Mouse (Mus musculus): Measurements from ENCODE around the gene Rfx3.

Gene Rfx3

GRCm38 (mm10) chr19:28010471-28011395 is at the start of gene Rfx3:
Gene Rfx3, minus strand, starts transcription at chr19:28011166.
- DNase-seq (ENCODE audit: low spot score): no peak

GRCm38 (mm10) chr19:28052058-28052457 is 41.1 kb upstream of the Rfx3 start:
- DNase-seq (ENCODE audit: low spot score): no peak

DNA sequence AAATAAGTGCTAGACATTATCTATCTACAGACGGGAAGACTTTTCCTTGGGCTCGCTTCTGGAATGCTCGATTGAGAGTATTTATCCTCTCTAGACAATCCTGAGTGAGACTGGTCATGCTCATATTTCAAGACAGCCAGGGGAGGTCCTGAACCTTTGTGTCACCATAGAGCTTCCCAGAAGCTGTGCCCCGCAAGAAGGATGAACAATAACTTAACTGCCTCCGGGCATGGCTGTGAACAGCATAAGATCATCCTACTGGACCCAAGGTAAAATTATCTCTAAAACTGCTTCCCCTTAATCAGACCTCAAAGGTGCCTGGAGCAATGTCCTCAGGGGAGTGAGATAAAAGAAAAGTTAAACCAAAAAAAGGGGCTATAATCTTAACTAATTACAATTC is 40.6 kb upstream of the Rfx3 start:
- DNase-seq (ENCODE audit: low spot score): no peak

DNA sequence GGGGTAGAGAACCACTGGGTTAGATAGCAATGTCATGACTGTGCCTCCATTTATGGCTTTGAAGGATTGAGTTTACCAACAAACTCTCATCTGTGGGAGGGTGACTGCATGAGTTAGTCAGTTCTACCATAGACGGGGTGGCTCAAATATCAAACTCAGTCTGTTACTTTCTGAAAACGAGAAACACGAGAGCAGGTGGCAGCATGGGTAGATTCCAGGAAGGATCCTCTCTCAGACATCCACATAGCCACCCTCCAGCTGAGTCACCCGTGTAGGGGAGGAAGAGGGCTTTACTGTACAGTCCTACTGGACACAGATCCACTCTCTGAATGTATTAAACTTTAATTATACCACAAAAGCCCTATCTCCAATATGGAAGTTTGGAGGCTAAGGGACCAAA is 38.3 kb upstream of the Rfx3 start:
- DNase-seq (ENCODE audit: low spot score): no peak

- DNase-seq (ENCODE audit: low spot score): no peak
These were observed 35.8 kb upstream of the Rfx3 start for GRCm38 (mm10) chr19:28046806-28047205.

- DNase-seq (ENCODE audit: low spot score): no peak
These were observed 34.0 kb upstream of the Rfx3 start for GRCm38 (mm10) chr19:28044950-28045349.

DNA sequence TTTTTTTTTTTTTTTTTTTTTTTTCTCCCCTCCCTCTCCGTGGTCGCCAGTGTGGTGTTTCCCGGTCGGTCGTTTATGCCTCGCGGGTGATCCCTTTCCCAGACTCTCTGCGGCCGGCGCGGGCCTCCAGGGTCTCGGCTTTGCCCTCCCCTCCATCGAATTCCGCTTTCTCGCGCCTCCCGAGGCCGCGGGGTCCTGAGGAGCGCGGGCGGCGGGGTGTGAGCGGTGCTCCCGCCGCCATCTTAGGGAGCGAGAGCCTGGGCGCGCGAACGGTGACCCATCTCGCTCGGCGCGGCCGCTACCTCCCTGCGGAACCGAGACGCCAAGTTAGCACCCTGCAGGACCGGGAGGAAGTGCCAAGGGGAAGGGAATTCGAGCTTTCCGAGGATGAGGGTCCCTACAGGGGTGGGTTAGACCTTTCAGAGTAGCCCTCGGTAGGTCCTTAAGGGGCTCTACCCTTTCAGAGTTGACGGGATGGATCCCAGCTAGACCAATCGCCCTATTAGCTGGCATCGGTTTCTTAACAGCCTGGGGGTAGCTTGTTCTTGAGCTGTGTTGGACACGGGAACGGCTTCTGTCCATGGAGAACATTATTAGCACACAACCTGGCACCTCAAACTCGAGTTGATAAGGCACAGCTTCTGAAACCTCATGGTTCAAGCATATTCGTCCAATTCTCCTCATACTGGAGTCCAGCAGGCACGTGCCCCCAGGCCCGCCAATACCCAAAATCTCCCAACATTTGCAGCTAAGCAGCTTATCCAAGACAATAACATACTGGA is 943 bp upstream of the Rfx3 start:
- DNase-seq (ENCODE audit: low spot score): peak; percentile 26

DNA sequence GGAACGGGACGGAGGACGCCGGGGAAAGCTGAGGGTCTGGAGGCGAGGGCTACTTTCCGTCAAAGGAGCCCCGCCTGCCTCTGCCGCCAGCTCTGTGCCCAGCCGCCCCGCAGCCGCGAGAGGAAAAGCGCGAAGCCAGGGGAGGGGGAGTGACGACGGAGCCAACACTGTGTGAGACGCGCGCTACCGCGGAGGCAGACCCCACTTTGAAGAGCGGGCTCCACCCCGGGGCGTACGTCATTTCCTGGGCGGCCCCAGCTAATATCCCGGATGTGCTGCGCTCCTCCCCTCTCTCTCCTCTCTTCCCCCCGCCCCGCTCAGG is 391 bp upstream of the Rfx3 start:
- DNase-seq (ENCODE audit: low spot score): peak; percentile 80

DNA sequence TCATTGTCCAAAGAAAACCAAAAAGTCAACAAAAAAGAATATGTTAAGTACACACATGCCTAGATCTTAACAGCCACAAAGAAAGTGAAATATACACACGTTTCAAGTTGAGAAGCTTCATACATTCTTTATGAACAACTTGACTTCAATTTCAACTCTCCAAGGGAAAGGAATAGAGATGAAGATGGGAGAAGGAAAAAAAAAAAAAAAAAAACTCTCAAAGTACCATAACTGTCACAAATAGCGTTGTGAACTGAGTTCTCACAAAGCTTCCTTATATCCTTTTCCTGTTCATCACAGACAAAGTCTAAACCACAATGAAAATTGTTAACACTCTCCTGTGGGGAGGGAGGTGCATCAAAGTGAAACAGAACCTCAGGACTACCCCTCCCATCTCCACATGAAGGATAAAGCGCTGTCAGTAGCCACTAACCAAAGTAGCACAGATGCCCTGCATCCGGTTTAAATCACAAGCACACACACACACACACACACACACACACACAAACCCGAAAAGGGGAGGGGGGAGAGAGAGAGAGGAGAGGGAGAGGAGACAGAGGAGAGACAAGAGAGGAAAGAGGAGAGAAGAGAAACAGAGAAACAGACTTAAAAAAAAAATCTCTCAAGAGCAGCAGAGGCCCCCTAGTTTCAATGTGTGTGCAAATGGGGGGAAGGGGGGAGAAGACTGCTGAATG is 1.2 kb downstream of the Rfx3 start:
- DNase-seq (ENCODE audit: low spot score): no peak

DNA sequence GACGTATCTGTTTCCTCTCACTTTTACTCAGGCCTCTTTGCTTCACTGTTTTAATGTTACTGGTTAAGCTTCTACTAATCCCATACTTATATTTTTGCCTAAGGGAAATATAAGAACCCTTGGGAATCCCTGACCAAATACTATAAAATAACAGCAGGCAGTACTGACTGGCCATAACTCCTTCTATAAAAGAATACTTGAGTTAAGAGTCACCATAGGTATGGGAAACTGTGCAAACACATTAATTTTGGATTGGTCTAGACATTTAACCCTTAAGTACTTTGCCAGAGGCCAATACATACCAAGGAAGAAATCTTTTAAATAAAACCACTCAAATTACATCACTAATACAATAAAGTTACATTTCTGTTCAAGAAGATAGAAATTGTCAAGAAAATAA is 6.8 kb downstream of the Rfx3 start:
- no peak for DNase-seq (ENCODE audit: low spot score)

DNA sequence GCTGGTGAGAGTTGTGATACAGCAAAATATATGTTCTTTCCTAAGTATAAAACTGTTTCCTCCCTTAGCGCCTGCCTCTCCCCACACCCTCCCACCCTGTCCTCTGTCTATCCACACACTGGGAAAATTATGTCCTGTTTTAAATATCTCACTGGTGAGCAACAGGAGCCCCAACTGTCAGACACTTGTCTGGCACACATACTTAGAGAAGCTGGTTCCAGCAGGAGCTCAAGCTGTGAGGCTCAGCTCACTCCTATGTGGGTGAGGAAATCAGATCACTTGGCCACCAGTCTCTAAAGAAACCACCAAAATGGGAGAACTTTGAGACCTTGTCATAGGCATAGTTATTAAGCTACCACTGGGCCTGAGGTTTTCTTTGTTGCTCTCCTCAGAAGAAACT is 7.5 kb downstream of the Rfx3 start:
- DNase-seq (ENCODE audit: low spot score): no peak

- DNase-seq (ENCODE audit: low spot score): no peak
These were observed 8.3 kb downstream of the Rfx3 start for GRCm38 (mm10) chr19:28002708-28003107.

DNA sequence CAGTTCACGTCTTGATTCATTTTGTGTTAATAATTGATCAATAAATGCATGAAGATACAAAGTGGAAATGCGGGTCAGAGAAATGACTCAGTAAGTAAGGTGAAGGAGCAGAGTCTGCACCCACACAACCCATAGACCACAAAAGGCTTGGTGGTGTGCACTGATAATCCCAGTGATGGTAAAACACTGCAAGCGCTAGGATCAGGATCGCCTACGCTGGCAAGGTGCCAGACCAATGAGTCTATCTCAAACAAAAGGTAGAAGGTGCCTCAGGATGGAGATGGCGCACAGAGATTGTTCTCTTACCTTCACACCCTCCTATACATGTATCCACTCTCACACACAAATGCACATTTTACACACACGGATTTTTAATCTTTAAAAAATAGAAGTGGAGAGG is 18.2 kb downstream of the Rfx3 start:
- no peak for DNase-seq (ENCODE audit: low spot score)

DNA sequence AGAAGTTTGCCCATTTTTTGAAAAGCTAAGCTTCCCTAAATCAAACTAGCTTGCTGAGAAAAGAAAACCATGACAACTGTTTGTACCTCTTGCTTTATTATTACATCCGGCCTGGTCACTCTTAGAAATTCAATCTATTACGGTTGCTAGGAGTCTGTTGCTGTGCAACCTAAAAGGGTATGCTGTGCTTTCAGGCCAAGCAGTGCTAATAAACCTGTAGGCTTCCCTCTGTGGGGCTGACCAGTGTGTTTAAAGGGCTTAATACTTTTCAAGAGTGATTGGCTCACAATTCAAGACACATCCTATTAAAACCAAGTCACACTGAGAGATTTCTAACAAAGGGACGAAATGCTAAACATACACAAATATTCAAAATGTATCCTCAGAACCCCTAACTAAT is 22.2 kb downstream of the Rfx3 start:
- DNase-seq (ENCODE audit: low spot score): no peak

DNA sequence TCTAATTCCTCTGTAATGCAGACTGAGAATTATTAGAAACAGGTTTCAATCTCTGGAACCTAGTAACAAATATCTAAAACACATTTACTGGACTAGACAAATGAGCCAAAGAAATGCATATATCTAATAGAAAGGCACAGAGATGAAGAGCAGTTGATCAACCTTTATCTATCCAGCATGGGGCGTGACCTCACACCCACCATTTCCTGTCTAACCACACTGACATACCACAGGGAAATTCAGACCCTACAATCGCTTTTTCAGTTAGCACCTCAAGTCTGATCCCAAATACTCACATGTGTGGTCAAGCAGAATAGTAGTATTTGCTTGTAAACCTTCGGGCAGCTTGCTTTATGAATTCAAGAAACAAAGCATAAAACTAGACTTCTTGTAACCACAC is 43.4 kb downstream of the Rfx3 start:
- DNase-seq (ENCODE audit: low spot score): no peak

DNA sequence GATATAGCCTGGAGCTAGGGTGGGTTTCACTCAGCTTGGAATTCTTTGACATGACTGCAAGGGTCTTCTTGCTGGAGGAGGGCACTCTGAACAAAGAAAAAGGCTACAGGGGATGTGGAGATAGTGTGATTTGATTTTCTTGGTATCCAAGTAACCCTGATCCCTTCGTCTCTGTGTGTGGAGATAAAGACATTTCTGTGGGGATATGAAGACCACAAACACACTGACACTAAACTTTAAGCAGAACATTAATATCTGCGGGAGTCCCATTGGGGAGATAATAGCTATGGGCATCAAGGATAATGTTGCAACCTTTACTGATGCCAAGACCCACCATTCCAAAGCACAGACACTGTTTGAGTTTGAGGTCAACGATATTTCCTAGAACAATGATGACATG is 49.7 kb downstream of the Rfx3 start:
- no peak for DNase-seq (ENCODE audit: low spot score)

GRCm38 (mm10) chr19:27935453-27935852 is 75.5 kb downstream of the Rfx3 start:
- no peak for DNase-seq (ENCODE audit: low spot score)

DNA sequence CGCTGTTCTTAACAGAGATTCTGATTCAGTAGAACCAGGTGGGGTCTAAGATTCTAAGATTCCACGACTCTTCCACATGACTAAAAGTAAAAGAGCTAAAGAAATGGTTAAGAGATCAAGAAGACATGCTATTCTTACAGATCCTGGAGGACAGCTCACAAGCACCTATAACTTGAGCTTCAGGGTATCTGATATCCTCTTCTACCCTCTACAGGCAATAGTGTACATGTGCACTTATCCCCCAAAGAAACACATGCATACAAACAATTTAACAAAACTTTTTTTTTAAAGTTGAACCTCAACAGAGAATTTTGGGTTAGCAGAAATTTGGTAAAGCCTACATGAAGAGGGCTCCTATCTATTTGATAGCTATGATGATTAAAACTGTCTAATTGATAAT is 79.8 kb downstream of the Rfx3 start:
- DNase-seq (ENCODE audit: low spot score): no peak

DNA sequence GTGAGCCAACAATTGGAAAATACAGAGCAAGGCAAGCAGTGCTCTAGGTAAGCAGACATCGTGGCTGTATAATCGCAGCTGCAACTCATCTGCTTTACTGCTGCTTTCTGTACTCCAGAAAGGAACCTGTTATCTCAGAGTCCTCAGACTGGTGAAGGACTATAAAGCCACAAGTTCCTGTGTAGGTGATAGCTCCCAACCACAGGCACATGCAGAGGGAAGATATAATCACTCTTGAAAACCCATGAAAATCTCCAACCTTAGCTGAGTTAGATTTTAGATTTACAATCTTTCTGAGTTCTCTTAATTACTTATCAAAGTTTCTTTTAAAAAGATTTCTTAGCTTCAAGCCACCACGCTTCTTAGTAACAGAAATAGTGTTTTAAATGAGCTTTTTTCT is 84.6 kb downstream of the Rfx3 start:
- no peak for DNase-seq (ENCODE audit: low spot score)

- no peak for DNase-seq (ENCODE audit: low spot score)
These were observed 91.9 kb downstream of the Rfx3 start for GRCm38 (mm10) chr19:27919040-27919439.

- no peak for DNase-seq (ENCODE audit: low spot score)
These were observed 94.5 kb downstream of the Rfx3 start for GRCm38 (mm10) chr19:27916446-27916845.

DNA sequence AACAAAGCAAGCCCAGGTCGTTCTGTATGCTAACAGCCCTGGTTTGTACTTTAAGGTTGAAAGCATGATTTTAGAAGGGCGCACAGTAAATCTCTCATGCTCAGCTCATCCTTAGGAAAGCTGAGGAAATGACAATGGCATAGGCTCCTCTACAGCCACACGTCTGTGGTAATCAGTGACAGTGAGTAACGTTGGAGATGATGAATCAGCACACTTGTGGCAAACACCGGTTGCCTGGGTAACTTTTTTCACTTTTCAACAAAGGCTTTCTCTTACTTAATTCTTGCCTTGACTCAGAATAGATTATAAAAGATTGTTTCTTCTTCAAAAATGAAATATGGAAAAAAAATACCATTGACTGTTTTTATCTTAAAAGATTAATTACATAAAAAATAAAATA is 104.0 kb downstream of the Rfx3 start:
- DNase-seq (ENCODE audit: low spot score): no peak

DNA sequence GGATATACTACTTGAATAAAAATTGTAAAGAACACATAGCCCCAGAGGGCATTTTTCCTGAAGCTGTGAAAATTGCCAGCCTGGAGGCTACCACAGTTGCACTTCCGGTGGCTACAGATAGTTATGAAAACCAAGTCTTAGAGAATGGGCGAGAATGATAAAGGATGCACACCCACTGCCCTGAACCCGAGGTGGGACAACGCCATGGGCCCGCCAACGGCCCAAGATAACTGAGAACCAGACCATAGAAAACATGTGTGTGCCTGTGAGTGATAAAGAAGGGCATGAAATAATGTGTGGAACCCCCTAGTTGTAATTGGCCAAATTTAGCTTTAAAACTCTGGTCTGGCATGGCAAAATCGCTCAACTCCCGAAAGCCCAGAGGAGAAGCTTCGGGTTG is 105.0 kb downstream of the Rfx3 start:
- DNase-seq (ENCODE audit: low spot score): no peak
